Mouse (Mus musculus) midbrain, embryonic 12.5 days (tissue): ENCODE results near the gene Cep97. TPM values are rescaled to one million over a fixed set of nuclear protein-coding genes. Genes with fewer than 3 reads are reported as not detected.

Experiments used
- ATAC-seq: fragments of 200-750 bp; cut with Nextera tagmentation; 2 replicates; pipeline ENCODE4 v1.8.0; 2017; ENCODE audit warnings: low read depth, moderate TSS enrichment, moderate library complexity; ENCODE audit not compliant: low FRiP score
- H3K27ac ChIP-seq: fragments of 300-500 bp; sonication (generic); replicated peaks from 2 replicates; pipeline ENCODE4 v1.5.1; 2016; ENCODE audit warnings: mild to moderate bottlenecking
- H3K27me3 ChIP-seq: fragments of 300-500 bp; sonication (generic); 2 replicates; pipeline ENCODE4 v1.6.1; 2016; ENCODE audit warnings: mild to moderate bottlenecking
- H3K36me3 ChIP-seq: fragments of 300-500 bp; sonication (generic); 2 replicates; pipeline ENCODE4 v1.6.1; 2016
- H3K4me1 ChIP-seq: fragments of 300-500 bp; sonication (generic); 2 replicates; pipeline ENCODE4 v1.6.1; 2016
- H3K4me2 ChIP-seq: fragments of 300-500 bp; sonication (generic); replicated peaks from 2 replicates; pipeline ENCODE4 v1.6.1; 2016; ENCODE audit warnings: mild to moderate bottlenecking, moderate library complexity
- H3K4me3 ChIP-seq: fragments of 300-500 bp; sonication (generic); 2 replicates; pipeline ENCODE4 v1.5.1; 2016; ENCODE audit warnings: mild to moderate bottlenecking
- H3K9ac ChIP-seq: fragments of 300-500 bp; sonication (generic); replicated peaks from 2 replicates; pipeline ENCODE4 v1.6.1; 2016; ENCODE audit warnings: mild to moderate bottlenecking, moderate library complexity
- H3K9me3 ChIP-seq: fragments of 300-500 bp; sonication (generic); 2 replicates; pipeline ENCODE4 v1.6.1; 2016; ENCODE audit warnings: mild to moderate bottlenecking
- WGBS: fragments of 180-500 bp; shearing (Covaris S2); methylation state at CpG from one replicate; pipeline ENCODE4 v1.1.7; 2016; 5-methylcytosine and 5-hydroxymethylcytosine counted together
- polyA plus RNA-seq: library from polyadenylated mRNA; unstranded; fragments of >200 nt; fragmentation: Nextera tagmentation; extraction: Ambion mirVana; gene quantifications from 2 replicates; pipeline ENCODE4 v1.2.1, GENCODE M21; 2016

Cep97 gene
- polyA plus RNA-seq, 1 experiment from 2014 or later, result 21.3 TPM

DNA sequence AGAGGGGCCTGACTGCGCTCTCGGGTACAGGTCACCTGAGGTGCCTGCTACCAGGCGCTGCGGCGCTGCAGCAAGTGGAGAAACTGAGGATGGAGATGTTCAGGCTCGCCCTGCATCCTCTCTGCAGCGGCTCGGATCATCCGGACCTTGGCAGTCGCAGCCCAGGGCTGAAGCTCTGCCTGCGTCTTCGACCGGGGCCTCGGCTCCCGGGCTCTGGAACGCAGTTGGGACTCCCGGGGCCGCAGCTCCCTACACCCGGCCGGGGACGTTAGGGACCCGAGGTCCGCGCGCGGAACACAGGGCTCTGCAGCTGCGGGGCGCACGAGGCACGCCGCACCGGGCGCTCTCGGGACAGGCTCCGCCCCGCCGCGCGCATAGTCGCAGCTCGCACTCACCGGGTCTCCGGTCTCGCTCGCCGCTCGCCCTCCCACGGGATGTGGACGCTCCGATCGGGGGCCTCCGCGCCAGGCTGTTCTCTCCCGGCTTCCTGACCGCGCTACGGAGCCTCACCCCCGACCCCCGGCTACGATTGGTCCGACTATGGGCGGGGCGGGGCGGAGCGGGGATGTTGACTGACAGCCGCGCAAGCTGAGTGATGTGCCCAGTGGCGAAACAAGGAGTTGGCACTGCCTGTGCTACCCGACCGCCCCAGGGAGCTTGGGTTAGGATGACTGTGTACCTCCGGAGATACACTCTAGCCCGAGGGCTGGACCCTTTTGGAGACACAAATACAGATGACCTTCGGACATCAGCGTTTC is 39.6 kb downstream of the Cep97 start, which contains the start of gene Nxpe3:
Gene Nxpe3, minus strand, starts transcription at position 393 of the 758 bp plus-strand sequence.
- peak within 1 kb of the TSS; percentile 83 for H3K27ac ChIP-seq
- peaks cover 5% of the 10 kb centered on the region for H3K4me1 ChIP-seq
- H3K4me3 ChIP-seq, result peak within 1 kb of the TSS; percentile 75
- H3K36me3 ChIP-seq, result peaks cover 4% of the 10 kb centered on the region; the same call in 1 of the 2 replicates
- H3K9me3 ChIP-seq, result no peaks in the 10 kb centered on the region
- ATAC-seq, result peak; percentile 97
- peak within 1 kb of the TSS; percentile 77 for H3K9ac ChIP-seq
- WGBS, result under 1% methylated on average over 74 of the region's 74 CpGs
- peak within 1 kb of the TSS; percentile 89 for H3K4me2 ChIP-seq
- H3K27me3 ChIP-seq, result no peaks in the 10 kb centered on the region

DNA sequence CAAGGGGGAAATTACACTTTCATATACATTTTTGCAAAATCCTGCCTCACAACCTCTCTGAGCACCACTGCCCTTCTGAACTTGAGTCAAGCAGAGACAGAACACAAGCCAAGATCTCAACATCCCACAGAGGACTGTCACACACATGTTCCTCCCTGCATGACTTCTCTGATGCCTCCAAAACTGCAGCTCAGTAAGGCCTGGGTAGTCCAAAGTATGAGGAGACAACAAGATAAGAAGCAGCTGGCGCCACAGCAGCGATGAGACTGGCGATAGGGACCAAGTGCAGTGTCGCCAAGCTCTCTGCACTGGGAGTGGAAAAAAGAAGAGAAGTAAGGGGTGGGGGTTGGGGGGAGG is 40.1 kb downstream of the Cep97 start:
- Histone ChIP-seq H3K9ac (peak overlapping the region; percentile 77), H3K27me3 (no peaks in the 10 kb centered on the region), H3K4me2 (peak overlapping the region; percentile 89), H3K9me3 (no peaks in the 10 kb centered on the region), H3K36me3 (peaks cover 8% of the 10 kb centered on the region; the same call in 1 of the 2 replicates), H3K4me3 (peak overlapping the region; percentile 75), H3K27ac (peak overlapping the region; percentile 83; the same call in 1 of the 2 replicates), H3K4me1 (peaks cover 5% of the 10 kb centered on the region)
- ATAC-seq, result no peak
- WGBS, result 1% methylated on average over 4 of the region's 4 CpGs

DNA sequence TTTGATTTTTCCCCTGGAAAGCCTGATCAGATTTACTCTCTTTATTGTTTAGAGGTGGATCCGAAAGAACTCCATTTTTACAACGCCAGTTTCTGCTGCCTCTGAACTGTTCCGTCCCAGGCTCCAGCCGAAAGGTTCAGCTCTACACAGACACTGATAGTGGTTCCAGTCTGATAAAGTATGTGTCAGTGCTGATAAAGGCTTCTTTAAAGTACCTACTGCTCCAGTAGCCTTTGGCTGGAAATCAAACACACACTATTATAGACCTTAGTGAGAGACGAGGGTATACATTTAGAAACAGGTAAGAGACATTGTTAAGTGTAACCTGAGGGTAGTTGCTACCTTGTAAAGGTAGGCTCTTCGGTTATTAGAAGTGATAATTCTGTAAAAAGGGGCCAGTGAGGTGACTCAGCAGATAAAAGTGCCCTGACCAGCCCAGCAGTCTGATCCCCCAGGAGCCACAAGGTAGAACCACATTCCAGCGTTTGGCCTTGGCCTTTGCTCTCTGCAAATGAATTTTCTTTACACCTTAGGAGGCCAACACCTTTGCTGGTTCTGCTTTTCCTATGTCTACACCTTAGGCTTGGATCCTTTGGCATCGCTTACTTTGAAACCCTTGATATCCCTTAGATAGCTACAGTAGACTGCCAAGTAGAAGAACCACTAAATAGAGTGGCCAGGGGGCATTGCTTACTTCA is 41.1 kb downstream of the Cep97 start:
- Histone ChIP-seq H3K9me3 (no peaks in the 10 kb centered on the region), H3K4me2 (peak overlapping the region; percentile 89; the same call in 1 of the 2 replicates), H3K27me3 (no peaks in the 10 kb centered on the region), H3K4me3 (no peak overlapping the region), H3K27ac (no peak overlapping the region), H3K9ac (no peak overlapping the region), H3K36me3 (peaks cover 9% of the 10 kb centered on the region; the same call in 1 of the 2 replicates), H3K4me1 (peaks cover 5% of the 10 kb centered on the region)
- ATAC-seq, result no peak
- WGBS, result 89% methylated on average over 8 of the region's 8 CpGs

DNA sequence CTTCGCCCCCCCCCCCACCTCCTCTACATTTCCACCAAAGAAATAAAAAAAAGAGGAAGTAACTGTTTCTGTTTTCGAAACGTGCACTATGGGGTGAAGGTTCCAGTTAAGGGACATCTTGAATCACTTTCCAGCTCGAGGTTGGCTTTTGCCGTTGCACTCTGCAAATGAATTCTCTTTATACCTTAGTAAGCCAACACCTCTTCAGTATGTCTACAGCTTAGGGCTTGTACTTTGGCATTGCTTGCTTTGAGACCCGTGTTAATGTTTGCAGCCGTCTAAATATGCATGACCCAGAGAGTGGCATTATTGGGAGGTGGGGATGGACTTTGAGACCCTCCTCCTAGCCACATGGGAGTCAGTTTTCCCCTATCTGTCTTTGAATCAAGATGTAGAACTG is 42.2 kb downstream of the Cep97 start:
- no peak for ATAC-seq
- no peak overlapping the region for H3K4me2 ChIP-seq
- no peak overlapping the region for H3K27ac ChIP-seq
- H3K4me3 ChIP-seq, result no peak overlapping the region
- 76% methylated on average over 7 of the region's 7 CpGs for WGBS
- H3K4me1 ChIP-seq, result peaks cover 5% of the 10 kb centered on the region
- H3K27me3 ChIP-seq, result no peaks in the 10 kb centered on the region
- H3K9ac ChIP-seq, result no peak overlapping the region
- no peaks in the 10 kb centered on the region for H3K9me3 ChIP-seq
- peaks cover 9% of the 10 kb centered on the region; the same call in 1 of the 2 replicates for H3K36me3 ChIP-seq

DNA sequence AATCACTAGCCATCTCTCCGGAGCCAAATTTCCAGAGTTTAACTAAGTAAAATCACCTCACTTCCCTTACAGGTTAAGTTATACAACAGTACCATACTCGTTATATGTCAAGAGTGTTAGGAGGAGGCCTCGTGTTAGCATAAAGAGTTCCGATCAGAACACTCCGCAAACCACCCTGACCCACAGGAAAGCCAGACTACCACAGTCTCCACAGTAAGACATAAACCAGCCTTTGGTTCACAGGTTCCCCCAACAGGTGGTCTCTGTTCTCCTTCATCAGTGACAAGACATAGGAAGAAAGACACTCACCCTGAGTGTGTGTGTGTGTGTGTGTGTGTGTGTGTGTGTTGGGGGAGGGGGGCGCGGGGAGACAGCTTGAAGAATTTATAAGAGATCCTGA is 43.3 kb downstream of the Cep97 start:
- H3K4me2 ChIP-seq, result no peak overlapping the region
- no peaks in the 10 kb centered on the region for H3K27me3 ChIP-seq
- 95% methylated on average over 7 of the region's 7 CpGs for WGBS
- no peak overlapping the region for H3K4me3 ChIP-seq
- no peak overlapping the region for H3K9ac ChIP-seq
- H3K9me3 ChIP-seq, result no peaks in the 10 kb centered on the region
- H3K36me3 ChIP-seq, result peaks cover 9% of the 10 kb centered on the region; the same call in 1 of the 2 replicates
- H3K27ac ChIP-seq, result no peak overlapping the region
- H3K4me1 ChIP-seq, result peaks cover 5% of the 10 kb centered on the region
- no peak for ATAC-seq

DNA sequence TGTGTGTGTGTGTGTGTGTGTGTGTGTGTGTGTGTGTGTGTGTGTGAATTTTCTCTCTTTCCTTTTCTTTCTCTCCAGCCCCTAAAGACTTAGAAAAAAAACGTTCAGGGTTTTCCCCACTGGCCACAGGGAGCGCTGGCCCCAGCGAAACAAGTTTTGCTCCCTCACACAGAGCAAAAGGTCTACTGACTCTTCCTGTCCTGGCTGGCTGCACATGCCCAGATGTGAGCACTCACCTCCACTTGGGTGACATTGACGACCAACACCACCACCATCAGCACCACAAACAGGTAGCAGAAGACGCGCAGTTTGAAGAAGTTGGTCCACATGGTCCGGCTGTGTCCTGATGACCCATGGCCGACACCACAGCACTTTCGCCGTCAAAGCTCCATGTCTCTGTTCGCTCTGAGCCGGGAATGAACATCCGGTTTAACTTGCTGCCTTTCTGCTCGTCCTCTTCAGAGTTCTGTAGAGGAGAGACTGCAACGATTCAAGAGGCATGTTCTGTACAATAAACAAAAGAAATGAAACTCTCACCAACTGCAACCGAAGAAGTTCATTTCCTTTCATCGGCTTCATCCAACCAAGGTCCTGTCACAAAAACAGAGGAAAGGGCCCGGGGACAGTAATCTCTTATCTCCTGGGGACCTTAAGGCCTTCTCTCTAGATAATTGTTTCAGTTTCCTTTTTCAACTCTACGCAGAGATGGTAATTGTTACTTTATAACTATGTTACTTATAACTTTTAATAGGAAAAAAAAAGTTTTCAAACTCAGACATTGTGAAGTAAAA is 44.1 kb downstream of the Cep97 start:
- no peak for ATAC-seq
- no peaks in the 10 kb centered on the region for H3K9me3 ChIP-seq
- no peak overlapping the region for H3K4me2 ChIP-seq
- H3K4me1 ChIP-seq, result peaks cover 5% of the 10 kb centered on the region
- H3K4me3 ChIP-seq, result no peak overlapping the region
- H3K27me3 ChIP-seq, result no peaks in the 10 kb centered on the region
- H3K9ac ChIP-seq, result no peak overlapping the region
- no peak overlapping the region for H3K27ac ChIP-seq
- WGBS, result 90% methylated on average over 19 of the region's 19 CpGs
- H3K36me3 ChIP-seq, result peaks cover 9% of the 10 kb centered on the region; the same call in 1 of the 2 replicates

DNA sequence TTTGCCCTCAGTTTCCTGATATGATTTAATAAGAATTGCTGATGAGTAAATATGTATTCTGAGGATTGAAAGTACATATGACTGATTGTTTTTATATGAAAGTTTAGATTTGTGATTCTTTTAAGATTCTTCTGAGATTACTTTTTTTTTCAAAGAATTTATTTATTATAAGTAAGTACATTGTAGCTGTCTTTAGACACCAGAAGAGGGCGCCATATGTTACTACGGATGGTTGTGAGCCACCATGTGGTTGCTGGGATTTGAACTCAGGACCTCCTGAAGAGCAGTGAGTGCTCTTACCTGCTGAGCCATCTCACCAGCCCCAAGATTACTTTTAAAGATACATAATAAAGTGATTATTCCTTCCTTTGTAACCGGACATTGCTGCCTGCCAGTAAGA is 45.2 kb downstream of the Cep97 start:
- 90% methylated on average over 3 of the region's 3 CpGs for WGBS
- no peak overlapping the region for H3K4me2 ChIP-seq
- H3K9me3 ChIP-seq, result no peaks in the 10 kb centered on the region
- peaks cover 9% of the 10 kb centered on the region; the same call in 1 of the 2 replicates for H3K36me3 ChIP-seq
- no peak overlapping the region for H3K27ac ChIP-seq
- ATAC-seq, result no peak
- H3K4me3 ChIP-seq, result no peak overlapping the region
- no peaks in the 10 kb centered on the region for H3K27me3 ChIP-seq
- H3K9ac ChIP-seq, result no peak overlapping the region
- H3K4me1 ChIP-seq, result peaks cover 4% of the 10 kb centered on the region

DNA sequence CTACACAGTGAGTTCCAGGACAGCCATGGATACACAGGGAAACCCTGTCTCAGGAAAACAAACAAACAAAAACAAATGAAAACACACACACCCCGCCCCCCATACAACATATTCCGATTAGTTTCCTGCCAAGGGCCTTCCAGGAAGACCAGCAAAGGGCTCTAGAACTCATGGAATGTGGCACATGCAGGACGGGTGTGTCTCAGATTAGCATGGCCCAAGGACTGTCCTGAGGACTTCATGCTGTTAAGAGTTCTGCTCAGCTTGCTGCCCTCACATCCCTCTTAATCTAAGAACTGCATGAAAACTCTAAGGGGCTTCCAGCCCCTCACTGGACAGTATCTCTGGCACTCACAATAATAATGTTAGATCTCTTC is 46.1 kb downstream of the Cep97 start:
- H3K36me3 ChIP-seq, result peaks cover 9% of the 10 kb centered on the region; the same call in 1 of the 2 replicates
- no peak overlapping the region for H3K4me2 ChIP-seq
- H3K4me3 ChIP-seq, result no peak overlapping the region
- no peaks in the 10 kb centered on the region for H3K4me1 ChIP-seq
- no peaks in the 10 kb centered on the region for H3K9me3 ChIP-seq
- no peak overlapping the region for H3K9ac ChIP-seq
- WGBS, result 83% methylated on average over 3 of the region's 3 CpGs
- ATAC-seq, result no peak
- no peak overlapping the region for H3K27ac ChIP-seq
- no peaks in the 10 kb centered on the region for H3K27me3 ChIP-seq

DNA sequence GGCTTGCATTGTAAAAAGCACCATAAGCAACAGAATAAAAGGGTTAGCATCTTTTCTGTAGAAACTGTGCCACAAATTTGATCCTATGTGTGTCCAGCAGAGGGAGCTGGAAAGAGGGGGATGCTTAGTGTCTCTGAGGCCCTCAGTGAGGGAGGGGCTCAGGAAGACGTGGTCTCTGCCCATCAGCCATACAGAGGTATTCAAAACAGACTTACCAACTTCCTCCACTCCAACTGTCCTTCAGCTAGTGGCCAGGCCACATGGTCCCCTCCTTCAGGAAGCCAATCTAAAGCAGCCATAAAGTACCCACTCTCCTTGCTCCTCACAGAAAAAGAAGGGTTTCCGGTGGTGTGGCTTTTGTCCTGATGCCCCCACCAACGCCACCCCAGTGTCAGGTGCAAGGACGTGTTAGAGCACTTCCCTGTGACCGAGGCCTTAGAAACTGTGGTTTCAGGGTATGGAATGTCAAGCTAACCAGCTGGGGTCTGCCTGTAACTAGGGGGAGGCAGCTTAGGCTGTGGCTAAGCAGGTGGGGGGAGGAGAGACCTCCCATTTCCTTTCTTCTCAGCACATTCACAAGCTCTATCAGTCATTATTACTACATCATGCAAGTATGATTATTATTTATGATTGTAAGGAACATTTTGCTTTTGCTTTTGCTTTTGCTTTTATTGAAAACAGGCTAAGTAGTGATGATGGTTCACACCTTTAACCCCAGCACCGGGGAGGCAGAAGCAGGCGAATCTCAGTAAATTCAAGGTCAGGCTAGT is 46.7 kb downstream of the Cep97 start:
- Histone ChIP-seq H3K27ac (no peak overlapping the region), H3K4me1 (no peaks in the 10 kb centered on the region), H3K27me3 (no peaks in the 10 kb centered on the region), H3K4me3 (no peak overlapping the region), H3K36me3 (peaks cover 9% of the 10 kb centered on the region; the same call in 1 of the 2 replicates), H3K9me3 (no peaks in the 10 kb centered on the region), H3K4me2 (no peak overlapping the region), H3K9ac (no peak overlapping the region)
- ATAC-seq, result no peak
- WGBS, result 59% methylated on average over 7 of the region's 7 CpGs

DNA sequence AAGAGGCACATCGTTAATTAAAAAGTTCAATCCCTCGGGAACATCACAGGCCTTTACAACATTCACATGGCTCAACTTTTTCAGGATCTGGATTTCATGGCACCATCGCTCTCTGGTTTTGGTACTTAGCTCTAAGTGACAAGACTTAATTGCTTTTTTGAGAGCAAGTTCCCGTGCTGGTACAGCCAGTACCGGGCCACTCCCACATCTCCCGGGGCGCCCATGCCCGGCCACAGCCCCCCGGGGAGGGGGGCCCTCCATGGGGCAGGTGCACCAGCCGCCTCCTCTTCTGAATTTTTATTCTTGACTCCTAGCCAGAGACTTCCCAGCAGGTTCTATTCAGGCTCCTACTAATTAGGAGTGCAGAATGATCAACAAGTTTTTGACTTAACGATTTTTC is 50.4 kb downstream of the Cep97 start:
- Histone ChIP-seq H3K4me3 (no peak overlapping the region), H3K36me3 (no peaks in the 10 kb centered on the region), H3K9ac (no peak overlapping the region), H3K9me3 (no peaks in the 10 kb centered on the region), H3K4me2 (no peak overlapping the region), H3K27me3 (no peaks in the 10 kb centered on the region), H3K27ac (no peak overlapping the region), H3K4me1 (no peaks in the 10 kb centered on the region)
- 79% methylated on average over 11 of the region's 11 CpGs for WGBS
- ATAC-seq, result no peak

DNA sequence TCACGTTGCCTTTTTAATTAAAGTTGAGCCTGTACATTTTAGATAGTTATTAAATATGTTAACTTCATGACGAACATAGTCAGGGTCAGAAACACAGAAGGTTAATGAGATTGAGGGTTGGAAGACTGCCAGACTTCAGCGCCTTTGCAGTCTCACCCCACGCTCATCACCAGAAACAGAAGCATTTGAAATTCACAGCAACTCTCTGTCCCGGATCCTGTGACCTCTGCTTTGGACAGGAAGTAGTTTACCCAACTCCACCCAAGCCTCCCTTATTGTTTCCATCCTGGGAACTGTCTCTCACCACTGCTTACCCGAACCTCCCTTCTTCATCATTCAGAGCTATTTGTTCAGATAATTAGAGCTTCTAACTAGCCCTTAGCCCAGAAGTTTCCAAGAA is 58.6 kb downstream of the Cep97 start:
- H3K9ac ChIP-seq, result no peak overlapping the region
- no peak overlapping the region for H3K27ac ChIP-seq
- WGBS, result 84% methylated on average over 6 of the region's 6 CpGs
- H3K27me3 ChIP-seq, result no peaks in the 10 kb centered on the region
- no peaks in the 10 kb centered on the region for H3K36me3 ChIP-seq
- ATAC-seq, result no peak
- H3K4me2 ChIP-seq, result no peak overlapping the region
- H3K4me1 ChIP-seq, result no peaks in the 10 kb centered on the region
- H3K4me3 ChIP-seq, result no peak overlapping the region
- H3K9me3 ChIP-seq, result no peaks in the 10 kb centered on the region
